Mouse (Mus musculus) A20 (cell line): ENCODE data around the gene Pgam2.

Experiments
- DNase-seq: peaks from one replicate; pipeline ENCODE4 v3.0.0-alpha.2; 2011; ENCODE audit warnings: low read depth, low spot score

Pgam2 gene

DNA sequence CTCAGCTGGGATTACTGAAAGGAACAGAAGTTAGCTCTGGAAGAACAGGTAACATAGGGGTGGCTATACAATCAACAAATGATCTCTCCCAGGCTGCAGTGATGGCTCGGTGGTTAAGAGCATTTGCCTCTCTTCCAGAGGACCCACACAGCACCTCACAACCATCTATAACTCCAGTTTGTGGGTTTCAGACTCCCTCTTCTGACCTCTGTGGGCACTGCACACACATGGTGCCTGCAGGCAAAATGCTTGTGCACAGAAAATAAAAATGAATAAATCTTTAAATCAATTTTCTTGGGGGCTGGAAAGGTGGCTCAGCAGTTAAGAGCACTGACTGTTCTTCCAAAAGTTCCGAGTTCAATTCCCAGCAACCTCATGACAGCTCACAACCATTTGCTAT is 25.1 kb downstream of the Pgam2 start:
- DNase-seq, result peak; percentile 42

DNA sequence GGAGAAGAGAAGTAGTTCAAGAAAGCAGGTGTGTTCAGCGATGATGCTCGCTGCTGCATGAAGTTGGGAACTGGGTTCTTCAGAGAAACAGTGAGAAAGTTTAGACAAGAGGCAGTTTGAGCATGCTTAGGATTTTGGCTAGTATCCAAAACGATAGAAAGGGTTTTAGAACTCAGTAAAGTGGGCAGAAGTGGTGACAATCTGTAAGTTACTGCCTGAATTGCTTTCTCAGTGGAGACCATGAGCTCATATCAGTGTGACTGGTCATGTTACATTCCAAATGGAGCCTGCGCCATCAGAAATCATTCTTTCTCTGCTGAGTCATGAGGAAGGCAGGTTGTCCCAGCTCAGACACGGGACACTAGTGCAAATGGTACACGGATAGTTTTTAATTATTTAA is 37.5 kb downstream of the Pgam2 start:
- DNase-seq, result no peak

DNA sequence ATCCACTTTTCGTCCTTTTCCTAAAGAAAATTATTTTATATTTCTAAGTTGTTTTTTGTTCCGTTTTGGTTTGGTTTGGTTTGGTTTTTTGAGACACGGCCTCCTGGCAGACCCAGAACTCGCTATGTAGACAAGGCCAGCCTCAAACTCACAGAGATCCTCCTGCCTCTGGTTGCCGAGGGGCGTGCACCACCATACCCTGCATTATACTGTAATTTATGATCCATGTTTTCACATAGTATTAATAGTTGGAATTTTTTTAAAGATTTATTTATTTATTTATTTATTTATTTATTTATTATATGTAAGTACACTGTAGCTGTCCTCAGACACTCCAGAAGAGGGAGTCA is 40.9 kb downstream of the Pgam2 start:
- DNase-seq, result no peak

DNA sequence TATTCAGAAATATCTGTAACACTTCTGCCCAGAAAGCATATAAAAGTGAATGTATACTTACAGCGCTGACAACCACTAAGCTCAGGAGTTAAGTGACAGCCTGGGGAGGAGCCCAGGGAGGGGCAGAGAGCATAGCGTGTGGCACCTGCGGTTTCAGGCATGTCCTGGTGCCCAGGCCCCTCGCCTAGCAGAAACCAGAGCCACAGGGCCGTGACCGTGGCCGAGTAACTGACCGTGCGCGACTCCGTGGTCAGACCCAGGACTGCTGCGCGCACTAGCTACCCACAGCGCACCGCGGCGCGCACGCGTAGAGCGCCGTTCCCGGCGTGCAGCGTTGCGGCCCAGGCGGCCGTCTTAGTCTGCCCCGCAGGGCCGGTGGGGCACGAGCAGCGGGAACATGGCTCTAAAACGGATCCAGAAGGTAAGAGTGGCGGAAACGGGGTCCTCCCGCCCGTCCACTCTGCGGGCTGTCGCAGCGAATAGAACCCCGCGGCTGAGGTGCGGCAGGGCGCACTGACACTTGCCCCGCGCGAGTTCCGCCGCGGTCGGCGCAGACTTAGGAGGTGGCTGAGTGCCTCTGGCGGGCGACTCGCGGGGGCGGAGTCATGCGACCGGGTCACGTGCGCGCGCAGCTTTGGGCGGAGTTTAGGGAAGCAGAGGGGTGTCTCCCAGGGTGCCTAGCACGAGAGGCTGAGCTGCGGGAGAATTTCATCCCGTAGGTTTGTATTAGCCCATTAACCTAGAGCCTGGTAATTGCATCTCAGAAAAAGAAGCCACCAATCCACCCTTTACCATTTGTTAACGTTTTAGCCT is 41.5 kb downstream of the Pgam2 start, which contains the start of gene Urgcp:
TSS of gene Urgcp (minus strand) at position 557 of the 813 bp plus-strand sequence.
- DNase-seq, result peak; percentile 97

DNA sequence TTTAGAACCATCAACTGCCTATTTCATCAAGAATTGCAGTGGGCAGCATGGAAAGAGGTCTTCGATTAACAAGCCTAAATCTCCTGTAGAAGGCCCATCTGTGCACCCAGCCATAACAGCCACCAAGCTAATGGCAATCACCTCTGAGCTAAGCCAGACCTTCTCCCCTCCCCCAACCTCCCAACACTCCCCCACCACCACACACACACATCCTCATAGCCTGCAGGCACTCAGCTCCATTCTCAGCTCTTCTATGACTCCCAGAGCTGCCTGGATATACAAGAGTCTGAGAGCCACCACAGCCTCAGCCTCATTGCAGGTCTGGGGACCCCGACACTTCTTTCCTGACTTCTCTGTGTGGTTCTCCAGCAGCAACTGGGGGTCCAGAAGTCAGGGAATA is 49.8 kb downstream of the Pgam2 start:
- no peak for DNase-seq
